8 mouse cellular contexts compared by ENCODE assay signal in the genomic region with DNA sequence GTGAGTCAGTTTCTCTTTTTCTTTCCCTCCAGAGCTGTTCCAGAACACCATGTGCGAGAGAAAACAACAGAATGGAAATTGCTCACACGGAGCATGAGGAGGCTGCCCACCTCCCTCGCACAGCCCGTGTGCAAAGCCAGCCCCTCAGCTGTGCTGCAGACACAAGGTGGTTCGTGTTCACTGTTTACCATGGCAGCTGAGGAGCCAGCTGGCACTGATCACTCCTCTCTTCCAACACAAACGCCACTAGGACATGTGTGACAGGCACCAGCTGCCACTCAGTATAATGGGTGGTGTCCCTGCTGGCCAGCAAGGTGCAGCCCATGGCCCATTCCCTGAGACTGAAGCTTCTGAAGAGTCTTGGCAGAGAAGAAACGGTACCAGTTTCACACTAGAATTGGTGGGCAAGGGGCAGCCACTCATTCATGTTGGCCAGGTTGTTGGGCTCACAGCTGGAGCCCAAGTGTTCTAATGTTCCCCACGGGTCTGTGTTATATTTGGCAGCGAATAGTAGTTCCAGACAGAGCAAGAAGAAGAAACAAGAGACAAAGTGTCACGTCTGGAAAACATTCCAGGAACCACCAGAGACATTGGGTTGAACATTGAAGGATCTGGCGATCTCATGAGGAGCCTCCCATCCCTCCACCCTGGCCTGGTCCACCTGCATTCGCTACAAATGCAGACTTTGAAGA.
DNase-seq lines count a peak whose midpoint lies in the region; ATAC-seq and TF ChIP-seq lines count a peak whose summit lies in the region.

No protein-coding gene starts in this region.

- H3K4me1 ChIP-seq in kidney, adult 2 months (ENCODE audit: control insufficient read depth, insufficient read depth, low read length): peaks cover 10% of the 10 kb centered on the region; the same call in 1 of the 2 replicates
- H3K4me1 ChIP-seq in forebrain, postnatal 0 days (ENCODE audit: insufficient read depth): no peaks in the 10 kb centered on the region
- no peaks in the 10 kb centered on the region for H3K4me1 ChIP-seq in thymus, adult 2 months (replicated peaks; ENCODE audit: control insufficient read depth, insufficient read depth, low read length)

- no peak overlapping the region for H3K9ac ChIP-seq in forebrain, postnatal 0 days

- H3K27ac ChIP-seq in kidney, adult 2 months (ENCODE audit: insufficient read depth, low read depth, low read length): no peak overlapping the region
- H3K27ac ChIP-seq in forebrain, postnatal 0 days (ENCODE audit: low read depth, low read length): no peak overlapping the region
- no peak overlapping the region for H3K27ac ChIP-seq in thymus, adult 2 months (ENCODE audit: control insufficient read depth, insufficient read depth, low read length)

- no peaks in the 10 kb centered on the region for H3K27me3 ChIP-seq in kidney, adult 2 months (replicated peaks; ENCODE audit: control insufficient read depth, insufficient read depth, low read length)
- H3K27me3 ChIP-seq in forebrain, postnatal 0 days (ENCODE audit: insufficient read depth, low read length): no peaks in the 10 kb centered on the region
- H3K27me3 ChIP-seq in thymus, adult 2 months (ENCODE audit: control insufficient read depth, insufficient read depth, low read length): no peaks in the 10 kb centered on the region

- H3K4me2 ChIP-seq in forebrain, postnatal 0 days (ENCODE audit: low read depth): no peak overlapping the region

- H3K9me3 ChIP-seq in forebrain, postnatal 0 days (ENCODE audit: low read length): no peaks in the 10 kb centered on the region

- DNase-seq in kidney, adult 2 months: peak; percentile 40
- DNase-seq in kidney, postnatal 14 days: no peak
- peak; percentile 75 for DNase-seq in forebrain, postnatal 0 days
- peak; percentile 54 to 65 for DNase-seq in kidney, postnatal 4 days
- peak; percentile 54 for DNase-seq in lung, postnatal 10 days
- no peak for DNase-seq in testis, postnatal 14 days (ENCODE audit: low spot score)
- no peak for DNase-seq in thymus, adult 2 months
- no peak for DNase-seq in cerebellum, adult 11 months

- 59% methylated on average over 12 of the region's 12 CpGs for WGBS in kidney, adult 2 months
- 50% methylated on average over 12 of the region's 12 CpGs for WGBS in forebrain, postnatal 0 days
- WGBS in thymus, adult 2 months: 92% methylated on average over 12 of the region's 12 CpGs

- no peak for TF ChIP-seq CTCF in kidney, adult 2 months (conservative IDR thresholded peaks at IDR 0.05; ENCODE audit: insufficient read depth, insufficient read length, low read depth, low read length)
- 0 out of 2 replicates have a peak, but pooled peaks have one; percentile 1 for TF ChIP-seq CTCF in forebrain, postnatal 0 days (IDR thresholded peaks at IDR 0.05; ENCODE audit: low read depth)
- TF ChIP-seq CTCF in thymus, adult 2 months (IDR thresholded peaks at IDR 0.05; ENCODE audit: borderline replicate concordance, control insufficient read depth, extremely low read depth, insufficient read depth, low read length, poor library complexity): no peak

- TF ChIP-seq POLR2A in kidney, adult 2 months (IDR thresholded peaks at IDR 0.05; ENCODE audit: low read depth, low read length): no peak
- TF ChIP-seq POLR2A in thymus, adult 2 months (IDR thresholded peaks at IDR 0.05; ENCODE audit: control insufficient read depth, extremely low read depth, insufficient read depth, low read length, poor library complexity): no peak

- ATAC-seq in forebrain, postnatal 0 days: peak; percentile 93

- H3K4me3 ChIP-seq in kidney, adult 2 months (ENCODE audit: insufficient read depth, low read depth, low read length): no peak overlapping the region
- no peak overlapping the region for H3K4me3 ChIP-seq in forebrain, postnatal 0 days (ENCODE audit: low read depth, low read length)
- H3K4me3 ChIP-seq in thymus, adult 2 months (ENCODE audit: control insufficient read depth, insufficient read depth, low read length): no peak overlapping the region

- no peaks in the 10 kb centered on the region for H3K36me3 ChIP-seq in kidney, adult 2 months (ENCODE audit: control insufficient read depth, insufficient read depth, low read length)
- H3K36me3 ChIP-seq in forebrain, postnatal 0 days (ENCODE audit: insufficient read depth): no peaks in the 10 kb centered on the region
- H3K36me3 ChIP-seq in thymus, adult 2 months (ENCODE audit: control insufficient read depth, insufficient read depth, low read length): no peaks in the 10 kb centered on the region

Comparison
In these comparisons a context has a peak if more than half of its experiments do, and no peak if none do; other contexts are left out.
1. DNase-seq: peak in kidney, adult 2 months (single experiment), forebrain, postnatal 0 days (single experiment), kidney, postnatal 4 days (2 of 2) and lung, postnatal 10 days (single experiment); none in kidney, postnatal 14 days (single experiment), testis, postnatal 14 days (single experiment), thymus, adult 2 months (single experiment) and cerebellum, adult 11 months (single experiment).